Mouse (Mus musculus) layer of hippocampus, postnatal 10 days (tissue): ENCODE measurements at regions not wholly inside any gene's neighbourhood (a gene's known extent, or its start where the extent isn't known, plus 50 kb on each side); places are given as distances from the start of the nearest gene placed in this dataset.

Experiments used
- DNase-seq, 2 experiments: peaks; one replicate each; pipeline ENCODE4 v3.0.0; 2021; ENCODE audit warnings: low spot score in 2 of 2

- DNase-seq: no peak
These were observed 977.8 kb downstream of the Fstl5 start for GRCm38 (mm10) chr3:77051884-77052283.

- DNase-seq: no peak
These were observed 1001.0 kb downstream of the Fstl5 start for GRCm38 (mm10) chr3:77075055-77075454.

- DNase-seq: no peak
These were observed 1017.7 kb downstream of the Fstl5 start for GRCm38 (mm10) chr3:77091812-77092211.

- no peak for DNase-seq
These were observed 1038.9 kb downstream of the Fstl5 start for GRCm38 (mm10) chr3:77112969-77113368.

GRCm38 (mm10) chr3:77120581-77120980, 1046.5 kb downstream of the Fstl5 start:
- no peak for DNase-seq

GRCm38 (mm10) chr3:77151636-77152035, 1077.6 kb downstream of the Fstl5 start:
- no peak for DNase-seq

- DNase-seq: no peak
These were observed 1123.8 kb downstream of the Fstl5 start for GRCm38 (mm10) chr3:77197828-77198227.

GRCm38 (mm10) chr3:77198265-77198664, 1124.2 kb downstream of the Fstl5 start:
- DNase-seq: peak; percentile 5 to 12

GRCm38 (mm10) chr3:77226007-77226406, 1151.9 kb downstream of the Fstl5 start:
- no peak for DNase-seq
